Mouse (Mus musculus) cerebellum, postnatal 14 days (tissue): Measurements from ENCODE around the gene Tmc6.

ENCODE experiments used
- DNase-seq, 2 experiments: peaks; one replicate each; pipeline ENCODE4 v3.0.0; 2021; ENCODE audit warnings: mixed read lengths in 2 of 2

Tmc6 gene

DNA sequence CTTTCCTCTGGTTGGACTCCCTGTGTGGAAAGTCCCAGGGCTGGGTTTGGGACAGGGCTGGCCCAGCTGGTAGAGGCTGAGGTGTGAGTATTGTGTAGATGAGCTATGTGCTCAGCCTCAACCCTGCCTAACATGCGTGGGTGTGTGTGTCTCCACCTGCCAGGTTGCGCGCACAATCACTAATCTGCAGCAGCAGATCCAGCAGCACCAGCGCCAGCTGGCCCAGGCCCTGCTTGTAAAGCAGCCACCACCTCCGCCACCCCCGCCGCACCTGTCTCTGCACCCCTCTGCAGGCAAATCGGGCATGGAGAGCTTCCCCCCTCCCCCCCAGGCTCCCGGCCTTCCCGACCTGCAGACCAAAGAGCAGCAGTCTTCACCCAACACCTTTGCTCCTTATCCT is 32.6 kb downstream of the Tmc6 start:
- DNase-seq: no peak

DNA sequence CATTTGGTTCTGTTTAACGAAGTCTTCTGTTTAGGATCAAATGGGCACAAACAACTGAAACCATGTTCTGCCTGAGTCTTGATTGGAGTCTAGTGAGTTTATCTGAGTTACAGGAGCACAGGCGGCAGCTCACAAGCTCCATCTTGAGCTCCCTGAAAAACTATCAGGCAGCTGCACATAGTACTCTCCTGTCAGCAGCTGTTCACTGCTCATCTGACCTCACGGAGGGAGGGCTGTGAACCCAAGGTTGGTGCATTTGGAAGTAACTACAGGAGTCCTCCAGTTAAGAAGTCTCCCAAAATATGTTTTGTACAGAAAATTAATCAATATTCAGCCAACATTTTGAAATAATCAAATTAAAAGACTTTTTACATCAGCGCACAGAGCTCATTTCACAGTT is 33.4 kb downstream of the Tmc6 start:
- DNase-seq: no peak

DNA sequence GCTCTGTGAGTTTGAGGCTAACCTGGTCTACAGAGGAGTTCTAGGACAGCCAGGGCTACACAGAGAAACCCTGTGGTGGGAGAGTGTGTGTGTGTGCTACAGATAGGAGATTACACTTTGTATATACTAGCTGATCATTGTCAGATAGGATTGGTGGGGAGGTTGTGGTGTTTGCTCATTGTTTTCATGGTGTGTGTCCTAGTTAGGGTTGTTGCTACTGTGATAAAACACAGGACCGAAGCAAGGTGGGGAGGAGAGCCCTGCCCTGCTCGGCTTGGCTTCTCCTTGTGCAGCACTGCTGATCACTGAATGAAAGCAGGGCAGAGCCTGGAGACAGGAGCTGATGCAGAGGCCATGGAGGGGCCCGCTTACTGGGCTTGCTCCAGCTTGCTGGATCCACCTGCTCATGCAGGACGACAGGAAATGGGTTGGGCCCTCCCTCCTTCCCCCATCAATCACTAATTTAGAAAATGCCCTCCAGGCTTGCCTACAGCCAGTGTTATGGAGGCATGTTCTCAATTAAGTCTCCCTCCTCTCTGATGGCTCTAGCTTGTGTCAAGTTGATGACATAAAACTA is 38.5 kb downstream of the Tmc6 start:
- DNase-seq: no peak

DNA sequence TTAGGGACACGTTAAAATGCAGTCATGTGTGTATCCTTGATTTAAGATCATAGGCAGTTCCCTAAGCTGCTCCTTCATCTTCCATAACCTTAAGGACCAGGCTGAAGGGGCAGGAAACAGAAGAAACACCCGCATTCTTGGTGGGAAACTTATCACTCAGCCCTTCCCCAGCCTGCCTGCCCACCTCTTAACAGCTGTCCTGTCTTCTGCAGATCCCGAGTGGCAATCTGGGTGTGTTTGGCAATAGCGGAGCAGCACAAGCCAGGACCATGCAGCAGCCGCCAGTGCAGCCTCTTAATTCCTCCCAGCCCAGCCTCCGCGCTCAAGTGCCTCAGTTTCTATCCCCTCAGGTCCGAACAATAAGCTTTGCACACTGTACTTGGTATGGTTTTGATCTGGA is 39.3 kb downstream of the Tmc6 start:
- DNase-seq: no peak

DNA sequence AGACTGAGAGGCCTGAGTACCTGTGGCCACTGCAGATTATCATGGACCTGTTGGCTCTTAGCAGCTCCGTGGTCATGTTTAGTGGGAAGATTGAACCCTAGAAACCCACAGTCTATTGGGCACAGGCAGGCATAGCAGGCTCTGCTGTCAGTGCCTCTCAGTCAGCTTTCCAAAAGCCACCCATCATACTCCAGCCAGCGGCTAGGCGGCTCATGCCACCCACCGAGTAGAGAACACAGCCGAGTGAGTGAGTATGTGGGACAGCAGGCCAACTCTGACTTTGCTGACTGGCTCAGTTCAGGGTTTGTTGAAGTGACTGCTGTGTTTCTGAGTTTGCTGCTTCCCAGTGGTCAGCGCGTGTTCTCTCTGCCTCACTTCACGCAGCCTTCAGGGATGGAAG is 39.8 kb downstream of the Tmc6 start:
- no peak for DNase-seq

DNA sequence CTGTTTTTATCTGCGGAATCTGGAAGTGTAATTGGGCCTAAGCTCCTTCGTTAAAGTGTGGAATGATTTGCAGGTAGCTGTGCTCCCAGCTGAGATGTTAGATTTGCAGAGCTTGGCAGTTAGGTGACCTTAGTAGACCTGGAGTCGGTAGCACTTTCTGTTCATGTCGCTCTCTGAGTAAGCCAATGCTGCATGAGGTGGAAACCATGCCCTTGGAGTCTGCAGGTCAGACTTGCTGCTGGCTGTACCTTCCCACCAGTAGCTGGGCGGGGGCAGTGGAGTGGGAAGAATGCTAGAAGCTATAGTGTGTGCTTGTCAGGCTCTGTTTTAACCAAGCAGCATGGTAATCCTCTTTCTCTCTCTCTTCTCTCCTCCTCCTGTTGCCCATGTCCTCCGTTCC is 40.9 kb downstream of the Tmc6 start:
- no peak for DNase-seq

DNA sequence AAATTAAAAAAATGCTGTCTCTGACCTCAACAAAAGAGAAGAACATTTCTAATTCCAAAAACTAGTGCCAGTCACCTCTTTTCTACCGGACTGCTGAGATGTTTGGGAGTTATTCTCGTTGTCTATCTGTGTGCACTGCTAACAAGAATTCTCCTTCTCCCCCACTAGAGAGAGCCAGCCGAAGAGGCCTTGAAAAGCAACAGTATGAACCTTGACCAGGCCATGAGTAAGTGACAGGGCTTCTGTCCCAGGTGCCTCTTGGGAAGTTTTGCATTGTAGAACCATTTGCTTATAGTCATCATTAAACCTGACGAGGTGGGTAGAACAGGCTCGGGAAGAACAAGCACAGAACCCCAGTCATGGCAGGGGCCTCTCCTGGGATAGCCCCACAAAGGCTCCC is 43.9 kb downstream of the Tmc6 start:
- no peak for DNase-seq

DNA sequence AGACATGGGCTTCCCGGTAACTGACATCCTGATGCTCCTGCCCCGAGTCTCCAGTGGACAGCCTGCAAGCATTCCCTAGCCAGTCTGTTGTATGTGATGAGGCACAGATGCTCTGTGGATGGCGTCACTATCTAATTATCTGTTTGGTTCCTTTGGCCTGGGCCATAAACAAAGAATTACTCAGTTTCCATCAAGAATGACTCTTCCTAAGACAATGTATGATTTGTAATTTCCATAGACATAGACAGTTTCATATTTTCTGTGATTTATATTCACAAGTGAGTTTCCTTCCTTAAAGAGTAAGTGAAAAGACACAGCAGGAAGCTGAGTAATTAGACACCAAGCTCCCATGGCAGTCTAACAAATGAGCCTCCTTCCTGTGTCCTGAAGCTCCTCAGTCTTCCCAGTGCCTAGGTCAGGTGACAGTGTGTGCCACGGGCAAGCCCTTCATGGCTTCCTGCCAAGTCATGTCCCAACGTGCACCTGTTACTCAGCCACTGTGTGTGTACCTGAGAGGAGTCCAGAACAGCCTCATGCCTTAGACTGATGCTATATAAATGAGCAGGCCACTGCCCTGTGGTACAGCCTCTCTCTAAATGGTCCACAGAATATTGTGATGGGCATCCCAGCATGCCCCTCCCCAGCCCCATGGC is 45.8 kb downstream of the Tmc6 start:
- DNase-seq: peak; percentile 49 to 62

DNA sequence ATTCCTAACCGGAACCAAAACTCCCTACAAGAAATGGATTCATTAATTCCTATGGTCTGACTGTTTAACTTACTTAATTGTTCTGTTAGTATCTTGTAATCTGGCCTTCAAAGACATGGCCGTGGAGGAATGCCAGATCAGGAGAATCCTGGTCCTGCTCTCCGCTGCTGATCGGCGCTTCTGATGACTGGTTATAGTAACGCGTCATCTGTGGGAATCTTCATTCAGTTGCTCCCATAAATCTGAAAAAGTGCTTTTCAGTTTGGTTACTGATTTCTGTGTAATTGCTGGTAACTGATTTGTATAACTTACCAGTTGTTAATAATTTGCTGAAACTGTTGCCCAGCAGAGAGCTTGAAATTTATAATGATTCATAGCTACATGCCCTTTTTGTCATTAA is 50.5 kb downstream of the Tmc6 start:
- DNase-seq: no peak

DNA sequence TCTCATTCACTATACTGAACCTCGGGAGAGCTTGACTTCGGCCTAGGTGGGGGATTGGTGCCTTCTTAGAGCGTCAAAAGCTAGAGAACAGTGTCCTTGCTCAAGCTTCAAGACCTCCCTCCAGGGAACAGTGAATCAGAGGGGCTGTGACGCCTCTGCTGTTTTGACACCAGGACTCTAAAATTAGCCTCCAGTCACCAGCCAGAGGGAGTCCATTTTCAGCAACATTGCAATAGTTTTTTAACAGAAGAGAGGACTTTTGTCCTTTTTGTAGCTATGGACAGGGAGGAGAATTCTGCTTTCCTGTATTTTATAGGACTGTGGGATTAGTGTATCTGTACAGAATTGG is 51.5 kb downstream of the Tmc6 start:
- DNase-seq: no peak

DNA sequence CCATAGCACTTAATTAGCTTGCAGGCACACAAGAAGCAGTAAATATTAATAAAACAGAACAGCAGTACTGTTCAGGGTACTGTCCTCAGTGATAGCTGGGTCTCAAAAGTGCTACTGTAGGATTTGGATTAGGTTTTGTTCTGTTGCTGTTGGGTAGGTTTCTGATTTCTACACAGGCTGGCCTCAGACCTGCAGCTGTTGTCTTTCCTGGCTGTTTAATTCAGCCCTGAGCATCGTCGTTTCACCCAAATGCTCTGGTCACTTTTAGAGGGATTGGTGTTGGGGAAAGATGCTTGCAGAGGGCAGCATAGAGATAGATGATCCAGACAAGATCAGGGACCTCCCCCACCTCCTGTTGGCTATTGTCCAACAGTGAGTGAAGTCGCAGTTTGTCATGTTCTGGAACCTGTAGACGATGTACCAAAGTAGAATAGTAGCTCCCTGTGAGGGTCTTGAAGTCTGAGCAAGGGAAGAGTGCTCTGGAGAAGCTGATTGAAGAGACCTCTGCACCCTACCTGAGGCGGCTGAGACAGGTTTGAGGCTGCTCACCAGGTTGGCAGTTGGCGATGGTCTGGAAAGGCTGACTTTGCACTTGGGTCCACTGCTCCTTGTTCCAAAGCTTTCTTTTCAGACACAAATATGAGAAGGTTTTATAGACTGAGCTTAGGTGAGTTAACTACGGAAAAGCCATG is 52.1 kb downstream of the Tmc6 start:
- DNase-seq: no peak

DNA sequence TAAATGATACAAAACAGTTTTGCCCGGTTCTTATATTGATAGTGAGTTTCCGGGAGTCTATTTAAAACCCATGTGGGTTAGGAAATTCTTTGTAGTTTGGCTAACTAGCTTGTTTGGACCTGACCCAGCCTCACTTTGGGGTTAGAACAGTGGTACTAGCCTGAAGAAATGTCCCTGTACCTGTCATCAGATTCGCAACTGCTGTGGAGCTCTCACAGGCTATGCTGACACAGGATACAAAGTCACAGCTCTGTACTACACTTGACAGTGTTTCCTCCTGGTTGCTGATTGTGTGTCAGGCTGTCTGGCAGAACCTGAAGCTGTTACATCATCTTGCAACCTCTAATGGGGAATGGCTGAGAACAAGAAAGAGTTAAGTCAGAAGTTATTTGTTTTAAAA is 52.7 kb downstream of the Tmc6 start:
- no peak for DNase-seq

DNA sequence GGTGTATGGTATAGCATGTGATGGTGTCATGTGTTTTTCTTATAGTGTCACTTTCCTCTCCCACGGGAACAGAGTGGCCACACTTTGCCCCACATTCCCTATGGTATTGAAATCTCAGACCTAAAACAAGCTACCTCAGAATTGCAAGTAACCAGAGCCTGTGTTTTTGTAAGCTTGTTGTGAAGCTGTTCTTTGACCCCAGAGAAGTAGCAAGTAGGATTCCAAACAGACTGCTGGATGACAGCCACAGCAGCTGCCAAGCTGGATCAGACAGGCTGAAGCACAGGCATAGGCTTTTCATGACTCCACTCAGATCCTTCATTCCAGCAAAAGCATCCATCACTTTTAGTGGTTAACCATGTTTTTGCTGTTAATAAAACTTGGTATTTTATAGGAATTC is 53.2 kb downstream of the Tmc6 start:
- no peak for DNase-seq

DNA sequence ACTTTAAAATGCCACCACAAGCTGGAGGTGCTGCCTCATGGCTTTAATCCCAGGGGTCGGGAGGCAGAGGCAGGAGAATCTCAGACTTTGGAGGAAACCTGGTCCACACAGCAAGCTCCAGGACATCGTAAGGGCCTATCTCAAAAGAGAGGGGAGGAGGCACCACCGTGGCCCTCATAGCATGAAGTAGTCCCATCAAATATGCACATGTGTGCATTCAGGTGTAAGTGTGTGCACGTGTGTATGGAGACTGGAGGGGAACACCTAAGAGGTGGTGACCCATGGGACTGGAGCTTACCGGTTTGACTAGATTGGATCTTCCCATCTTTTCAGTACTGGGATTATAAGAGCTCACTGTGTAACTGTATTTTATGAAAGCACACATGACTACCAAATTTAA is 53.8 kb downstream of the Tmc6 start:
- no peak for DNase-seq

DNA sequence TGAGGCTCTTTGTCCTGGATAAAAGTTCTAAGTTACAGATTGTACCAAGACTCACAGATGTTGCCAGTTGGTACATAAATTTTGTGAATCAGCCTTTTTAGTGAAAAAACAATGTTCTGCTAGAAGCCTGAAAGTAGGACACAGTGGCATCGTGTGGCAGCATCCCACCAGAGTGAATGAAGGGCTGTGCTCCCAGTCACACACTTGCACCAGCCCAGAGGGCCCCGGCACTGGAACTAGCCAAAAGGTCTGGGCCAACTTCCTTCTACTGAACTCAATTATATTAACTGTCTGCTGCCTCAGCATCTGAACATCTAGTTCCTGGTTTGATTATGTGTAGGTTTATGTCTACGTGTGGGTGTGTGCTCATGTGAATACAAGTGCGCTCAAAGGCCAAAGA is 55.0 kb downstream of the Tmc6 start:
- DNase-seq: no peak

DNA sequence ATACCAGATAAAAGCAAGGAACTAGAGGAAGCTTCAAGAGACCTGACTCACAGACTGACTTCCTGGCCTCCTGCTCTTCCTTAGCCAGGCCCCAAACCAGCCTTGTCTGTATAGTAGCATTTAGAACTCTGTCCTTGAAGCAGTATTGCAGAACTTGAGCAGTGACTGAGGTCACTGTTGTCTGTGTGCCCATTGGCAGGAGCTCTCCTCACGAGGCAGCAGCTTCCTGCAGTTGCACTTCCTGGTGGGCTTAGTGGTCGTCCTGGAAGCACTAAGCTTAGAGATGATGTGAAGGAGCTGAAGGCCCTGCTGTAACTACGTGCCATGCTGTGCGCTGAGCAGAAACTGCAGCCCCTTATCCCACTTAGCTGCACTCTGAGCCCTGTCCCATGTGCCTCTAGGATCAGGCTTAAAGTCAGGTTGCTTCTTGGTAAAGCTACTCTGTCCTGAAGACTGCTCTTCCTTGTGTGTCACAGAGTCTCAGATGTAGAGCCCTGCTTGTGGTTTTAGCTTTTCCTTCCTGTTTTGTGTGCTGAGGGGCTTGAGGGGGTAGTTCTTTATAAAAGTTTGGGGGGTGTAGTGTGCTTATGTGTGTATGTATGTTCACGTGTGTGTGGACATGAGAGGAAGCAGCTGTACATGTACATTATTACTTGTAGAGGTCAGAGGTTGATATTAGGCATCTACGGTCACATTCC is 57.2 kb downstream of the Tmc6 start:
- DNase-seq: no peak

DNA sequence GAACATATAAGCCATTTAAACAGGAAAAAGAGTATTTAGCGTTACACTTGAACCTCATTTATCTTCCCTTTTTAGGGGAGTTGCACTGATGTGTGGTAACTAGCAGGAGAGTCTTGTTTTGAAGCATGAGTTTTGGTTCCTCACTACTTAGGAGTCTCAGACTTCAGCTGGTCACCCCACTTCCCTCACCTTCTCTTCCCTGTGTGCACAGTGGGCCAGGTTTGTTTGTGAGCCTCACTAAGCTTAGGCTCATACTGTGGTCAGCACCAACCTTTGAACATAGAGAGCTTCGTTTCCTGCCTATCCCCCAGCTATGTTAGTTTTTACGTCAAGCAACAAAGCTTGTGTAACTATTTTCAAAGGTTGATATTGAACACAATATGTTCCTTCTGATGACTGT is 63.2 kb downstream of the Tmc6 start:
- no peak for DNase-seq
